Mouse (Mus musculus): Measurements from ENCODE around the gene Rnf225. TPM values are rescaled to one million over a fixed set of nuclear protein-coding genes. Genes with fewer than 3 reads are reported as not detected.
A peak's percentile ranks its signal among the peaks of the same experiment; 100 is the strongest.

Rnf225 gene
- polyA plus RNA-seq, 1 experiment from 2014 or later: 0.87 TPM

DNA sequence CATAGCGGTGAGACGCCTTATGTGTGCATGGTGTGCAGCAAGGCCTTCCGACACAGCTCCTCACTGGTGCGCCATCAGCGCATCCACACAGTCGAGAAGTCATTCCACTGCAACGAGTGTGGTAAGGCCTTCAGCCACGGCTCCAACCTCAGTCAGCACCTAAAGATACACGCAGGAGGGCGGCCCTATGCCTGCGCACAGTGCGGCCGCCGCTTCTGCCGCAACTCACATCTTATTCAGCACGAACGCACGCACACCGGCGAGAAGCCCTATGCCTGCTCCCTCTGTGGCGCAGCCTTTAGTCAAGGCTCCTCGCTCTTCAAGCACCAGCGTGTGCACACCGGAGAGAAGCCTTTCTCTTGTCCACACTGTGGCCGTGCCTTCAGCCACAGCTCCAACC lies 43.7 kb downstream of the Rnf225 start:
- Histone ChIP-seq H3K4me3 (replicated peaks; ENCODE audit: low read length) (no peak overlapping the region), H3K36me3 (replicated peaks; ENCODE audit: control insufficient read depth, insufficient read depth) (peaks cover 50% of the 10 kb centered on the region), H3K4me2 (replicated peaks) (no peak overlapping the region), H3K9me3 (ENCODE audit: control insufficient read depth, low read length) (no peaks in the 10 kb centered on the region), H3K27ac (no peak overlapping the region), H3K9ac (no peak overlapping the region), H3K4me1 (replicated peaks; ENCODE audit: control insufficient read depth, insufficient read depth, low read length) (peaks cover 15% of the 10 kb centered on the region), H3K27me3 (ENCODE audit: control insufficient read depth, insufficient read depth, low read length) (no peaks in the 10 kb centered on the region)
- WGBS: 95% methylated on average over 25 of the region's 25 CpGs
- DNase-seq (ENCODE audit: low spot score): no peak
- no peak for ATAC-seq (ENCODE audit: low FRiP score)

DNA sequence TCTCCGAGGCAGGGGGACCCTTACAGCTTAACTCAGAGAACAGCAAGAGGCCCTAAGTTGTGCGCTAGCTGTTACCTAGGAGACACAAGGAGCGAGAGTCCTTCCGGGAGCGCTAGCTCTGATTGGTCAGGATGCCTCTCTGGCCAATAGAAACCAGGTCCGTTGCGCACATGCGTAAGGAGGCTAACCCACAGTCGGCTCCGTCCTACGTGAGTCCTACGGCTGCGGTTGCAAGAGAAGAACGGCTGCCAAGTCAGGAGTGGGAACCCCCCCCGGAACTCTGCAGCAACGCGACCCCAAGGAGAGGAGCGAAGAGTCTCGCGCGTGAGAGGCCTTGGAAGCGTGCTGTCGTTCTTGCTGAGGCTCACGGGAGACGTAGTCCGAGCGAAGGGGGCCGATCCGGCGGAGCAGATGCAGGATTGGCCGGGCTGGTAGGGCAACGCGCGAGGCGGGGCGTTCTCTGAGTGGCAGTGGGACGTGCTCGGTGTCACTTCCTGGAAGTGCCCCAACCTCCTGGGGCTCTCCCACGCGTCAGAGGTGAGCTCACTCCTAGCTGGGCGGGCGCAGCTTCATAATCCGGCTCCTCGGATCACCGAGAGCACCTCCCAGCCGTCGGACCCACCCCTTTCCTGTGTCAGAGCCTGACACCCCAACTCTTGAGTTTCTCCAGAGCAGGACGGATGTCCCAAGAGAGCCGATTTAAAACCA lies 50.6 kb downstream of the Rnf225 start, which contains the start of gene Zfp446:
Gene Zfp446, plus strand, starts transcription at position 167 of the 708 bp plus-strand sequence.
- Histone ChIP-seq H3K4me2 (replicated peaks) (peak within 1 kb of the TSS; percentile 85), H3K9ac (peak within 1 kb of the TSS; percentile 70), H3K36me3 (replicated peaks; ENCODE audit: control insufficient read depth, insufficient read depth) (peaks cover 11% of the 10 kb centered on the region), H3K27ac (peak within 1 kb of the TSS; percentile 92), H3K4me3 (replicated peaks; ENCODE audit: low read length) (peak within 1 kb of the TSS; percentile 48), H3K9me3 (ENCODE audit: control insufficient read depth, low read length) (no peaks in the 10 kb centered on the region), H3K27me3 (ENCODE audit: control insufficient read depth, insufficient read depth, low read length) (no peaks in the 10 kb centered on the region), H3K4me1 (replicated peaks; ENCODE audit: control insufficient read depth, insufficient read depth, low read length) (peaks cover 14% of the 10 kb centered on the region)
- ATAC-seq (ENCODE audit: low FRiP score) (peak; percentile 99), DNase-seq (ENCODE audit: low spot score) (peak; percentile 97)
- WGBS: under 1% methylated on average over 49 of the region's 49 CpGs

DNA sequence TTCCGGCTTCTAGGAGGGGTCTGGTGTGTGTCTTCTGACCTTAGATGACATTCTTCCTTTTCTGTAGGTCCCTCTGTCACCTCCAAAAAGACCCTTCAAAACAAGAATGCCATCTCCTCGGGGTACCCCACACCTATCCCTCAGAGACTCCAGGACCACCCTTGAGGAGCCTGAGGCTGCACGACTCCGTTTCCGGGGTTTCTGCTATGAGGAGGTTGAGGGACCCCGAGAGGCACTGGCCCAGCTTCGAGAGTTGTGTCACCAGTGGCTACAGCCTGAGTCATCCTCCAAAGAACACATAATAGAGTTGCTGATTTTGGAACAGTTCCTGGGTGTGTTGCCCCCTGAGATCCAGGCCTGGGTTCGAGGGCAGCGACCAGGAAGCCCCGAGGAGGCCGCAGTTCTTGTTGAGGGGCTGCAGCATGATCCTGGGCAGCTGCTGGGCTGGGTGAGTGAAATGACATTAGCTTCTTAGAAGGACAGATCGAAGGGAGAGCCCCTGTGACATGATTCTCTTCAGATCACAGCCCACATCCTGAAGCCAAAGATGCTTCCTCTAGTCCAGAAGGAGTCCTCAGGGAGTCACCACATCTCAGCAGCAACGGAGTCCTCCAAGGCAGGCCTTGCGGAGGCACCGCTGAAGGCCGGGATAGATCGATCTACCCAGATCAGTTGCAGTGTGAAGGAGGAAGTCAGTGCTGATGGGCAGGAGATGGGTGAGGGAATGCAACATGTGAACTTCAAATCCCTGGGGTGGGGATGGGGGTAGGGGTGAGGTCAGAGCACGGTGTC lies 51.9 kb downstream of the Rnf225 start:
- H3K4me2 ChIP-seq (replicated peaks): peak overlapping the region; percentile 85
- DNase-seq (ENCODE audit: low spot score) (no peak), ATAC-seq (ENCODE audit: low FRiP score) (no peak)
- peak overlapping the region; percentile 70 for H3K9ac ChIP-seq
- 0 out of 2 replicates have a peak, but pooled peaks cover 6% of the 10 kb centered on the region for H3K36me3 ChIP-seq (replicated peaks; ENCODE audit: control insufficient read depth, insufficient read depth)
- no peak overlapping the region; the same call in 1 of the 2 replicates for H3K4me3 ChIP-seq (replicated peaks; ENCODE audit: low read length)
- peaks cover 14% of the 10 kb centered on the region for H3K4me1 ChIP-seq (replicated peaks; ENCODE audit: control insufficient read depth, insufficient read depth, low read length)
- peak overlapping the region; percentile 92; the same call in 1 of the 2 replicates for H3K27ac ChIP-seq
- 85% methylated on average over 18 of the region's 18 CpGs for whole genome bisulfite sequencing
- no peaks in the 10 kb centered on the region for H3K27me3 ChIP-seq (ENCODE audit: control insufficient read depth, insufficient read depth, low read length)
- H3K9me3 ChIP-seq (ENCODE audit: control insufficient read depth, low read length): no peaks in the 10 kb centered on the region

DNA sequence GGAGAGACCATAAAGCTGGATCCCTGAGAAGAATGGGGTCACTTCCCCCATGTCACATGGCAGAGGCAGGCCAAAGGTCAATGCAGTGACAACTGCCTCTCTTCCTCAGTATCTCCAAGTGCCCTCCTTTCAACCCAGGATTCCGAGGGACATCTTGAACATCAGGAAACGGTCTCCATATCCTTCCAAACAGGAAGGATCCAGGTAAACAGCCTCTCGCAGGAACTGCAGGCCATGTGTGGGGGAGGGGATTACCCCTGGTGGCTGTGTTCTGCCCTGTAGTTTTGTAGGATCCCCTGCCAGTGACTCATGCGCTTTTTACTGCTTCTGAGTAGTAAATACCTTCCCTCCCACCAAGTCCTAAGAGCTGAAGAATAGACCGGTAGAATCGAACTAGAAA lies 52.6 kb downstream of the Rnf225 start:
- Histone ChIP-seq H3K9me3 (ENCODE audit: control insufficient read depth, low read length) (no peaks in the 10 kb centered on the region), H3K9ac (no peak overlapping the region), H3K27ac (no peak overlapping the region), H3K4me1 (replicated peaks; ENCODE audit: control insufficient read depth, insufficient read depth, low read length) (peaks cover 14% of the 10 kb centered on the region), H3K4me2 (replicated peaks) (no peak overlapping the region), H3K36me3 (replicated peaks; ENCODE audit: control insufficient read depth, insufficient read depth) (0 out of 2 replicates have a peak, but pooled peaks cover 6% of the 10 kb centered on the region), H3K27me3 (ENCODE audit: control insufficient read depth, insufficient read depth, low read length) (no peaks in the 10 kb centered on the region), H3K4me3 (replicated peaks; ENCODE audit: low read length) (no peak overlapping the region)
- no peak for DNase-seq (ENCODE audit: low spot score)
- WGBS: 80% methylated on average over 6 of the region's 6 CpGs
- no peak for ATAC-seq (ENCODE audit: low FRiP score)

DNA sequence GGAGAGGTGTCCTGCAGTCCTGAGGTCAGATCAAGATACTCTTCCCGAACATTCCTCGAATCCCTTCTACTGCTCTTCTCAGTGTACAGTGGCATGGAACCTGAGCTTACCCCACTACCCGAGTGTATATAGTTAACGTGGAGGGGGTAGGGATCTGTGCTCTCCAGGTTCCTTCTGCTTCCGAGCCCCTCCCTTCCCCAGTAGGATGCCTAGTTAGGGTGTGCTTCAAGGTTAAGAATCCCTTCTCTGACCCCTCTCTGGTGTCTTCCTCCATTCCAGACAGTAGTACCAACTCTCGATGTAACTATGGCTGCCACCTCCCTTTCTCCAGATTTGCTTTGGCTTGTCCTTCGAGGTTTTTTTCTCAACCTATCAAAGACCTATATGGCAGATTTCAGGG lies 53.1 kb downstream of the Rnf225 start:
- no peaks in the 10 kb centered on the region for H3K27me3 ChIP-seq (ENCODE audit: control insufficient read depth, insufficient read depth, low read length)
- peaks cover 14% of the 10 kb centered on the region for H3K4me1 ChIP-seq (replicated peaks; ENCODE audit: control insufficient read depth, insufficient read depth, low read length)
- H3K9ac ChIP-seq: no peak overlapping the region
- H3K27ac ChIP-seq: no peak overlapping the region
- ATAC-seq (ENCODE audit: low FRiP score) (no peak), DNase-seq (ENCODE audit: low spot score) (no peak)
- no peak overlapping the region for H3K4me3 ChIP-seq (replicated peaks; ENCODE audit: low read length)
- 94% methylated on average over 7 of the region's 7 CpGs for whole genome bisulfite sequencing
- no peak overlapping the region for H3K4me2 ChIP-seq (replicated peaks)
- no peaks in the 10 kb centered on the region for H3K9me3 ChIP-seq (ENCODE audit: control insufficient read depth, low read length)
- 0 out of 2 replicates have a peak, but pooled peaks cover 6% of the 10 kb centered on the region for H3K36me3 ChIP-seq (replicated peaks; ENCODE audit: control insufficient read depth, insufficient read depth)

Other genes starting within 250 kb of the Rnf225 start
- not detected in 2 replicates for gene Vmn2r55, start 242.4 kb upstream of the Rnf225 start, polyA plus RNA-seq (2014; fragmentation: Nextera tagmentation; extraction: Ambion mirVana)
- gene Vmn2r56, start 192.4 kb upstream of the Rnf225 start, polyA plus RNA-seq (2014; fragmentation: Nextera tagmentation; extraction: Ambion mirVana): not detected in 2 replicates
- 27.7 and 31.0 TPM in 2 replicates for gene Zscan18, start 123.8 kb upstream of the Rnf225 start, polyA plus RNA-seq (2014; fragmentation: Nextera tagmentation; extraction: Ambion mirVana)
- 30.8 and 31.5 TPM in 2 replicates for gene Zfp329, start 108.6 kb upstream of the Rnf225 start, polyA plus RNA-seq (2014; fragmentation: Nextera tagmentation; extraction: Ambion mirVana)
- gene Zfp110, start 92.7 kb upstream of the Rnf225 start, polyA plus RNA-seq (2014; fragmentation: Nextera tagmentation; extraction: Ambion mirVana): 26.9 and 27.7 TPM in 2 replicates
- gene Zfp128, start 46.2 kb upstream of the Rnf225 start, polyA plus RNA-seq (2014; fragmentation: Nextera tagmentation; extraction: Ambion mirVana): 7.8 and 9.1 TPM in 2 replicates
- 10.5 and 13.0 TPM in 2 replicates for gene Zscan22, start 29.6 kb upstream of the Rnf225 start, polyA plus RNA-seq (2014; fragmentation: Nextera tagmentation; extraction: Ambion mirVana)
- 671 and 781 TPM in 2 replicates for gene Rps5, start 5.1 kb upstream of the Rnf225 start, polyA plus RNA-seq (2014; fragmentation: Nextera tagmentation; extraction: Ambion mirVana)
- 12.2 and 13.9 TPM in 2 replicates for gene Zfp324, start 38.4 kb downstream of the Rnf225 start, polyA plus RNA-seq (2014; fragmentation: Nextera tagmentation; extraction: Ambion mirVana)
- 6.6 and 8.9 TPM in 2 replicates for gene Zfp446, start 50.4 kb downstream of the Rnf225 start, polyA plus RNA-seq (2014; fragmentation: Nextera tagmentation; extraction: Ambion mirVana)
- 0.14 and 0.29 TPM in 2 replicates for gene Slc27a5, start 70.8 kb downstream of the Rnf225 start, polyA plus RNA-seq (2014; fragmentation: Nextera tagmentation; extraction: Ambion mirVana)
- 268 and 271 TPM in 2 replicates for gene Trim28, start 71.7 kb downstream of the Rnf225 start, polyA plus RNA-seq (2014; fragmentation: Nextera tagmentation; extraction: Ambion mirVana)
- gene Zbtb45, start 82.6 kb downstream of the Rnf225 start, polyA plus RNA-seq (2014; fragmentation: Nextera tagmentation; extraction: Ambion mirVana): 37.9 and 40.8 TPM in 2 replicates
- 173 and 184 TPM in 2 replicates for gene Chmp2a, start 107.4 kb downstream of the Rnf225 start, polyA plus RNA-seq (2014; fragmentation: Nextera tagmentation; extraction: Ambion mirVana)
- 178 and 179 TPM in 2 replicates for gene Ube2m, start 110.9 kb downstream of the Rnf225 start, polyA plus RNA-seq (2014; fragmentation: Nextera tagmentation; extraction: Ambion mirVana)
- 6.2 and 6.4 TPM in 2 replicates for gene Mzf1, start 127.3 kb downstream of the Rnf225 start, polyA plus RNA-seq (2014; fragmentation: Nextera tagmentation; extraction: Ambion mirVana)
- gene Vmn1r85, start 167.8 kb downstream of the Rnf225 start, polyA plus RNA-seq (2014; fragmentation: Nextera tagmentation; extraction: Ambion mirVana): 0.11 and 0.21 TPM in 2 replicates
- not detected in 2 replicates for gene Vmn1r86, start 192.5 kb downstream of the Rnf225 start, polyA plus RNA-seq (2014; fragmentation: Nextera tagmentation; extraction: Ambion mirVana)
- gene Vmn1r87, start 212.7 kb downstream of the Rnf225 start, polyA plus RNA-seq (2014; fragmentation: Nextera tagmentation; extraction: Ambion mirVana): not detected in 2 replicates
- not detected in 2 replicates for gene Vmn1r88, start 232.2 kb downstream of the Rnf225 start, polyA plus RNA-seq (2014; fragmentation: Nextera tagmentation; extraction: Ambion mirVana)